Mouse (Mus musculus): Measurements from ENCODE around the gene Trim23.
"Not testable (repeated sequence)": the region's sequence is repeated elsewhere in the genome, so short reads cannot be mapped to it uniquely, and the experiment has no call there.

The Trim23 gene

DNA sequence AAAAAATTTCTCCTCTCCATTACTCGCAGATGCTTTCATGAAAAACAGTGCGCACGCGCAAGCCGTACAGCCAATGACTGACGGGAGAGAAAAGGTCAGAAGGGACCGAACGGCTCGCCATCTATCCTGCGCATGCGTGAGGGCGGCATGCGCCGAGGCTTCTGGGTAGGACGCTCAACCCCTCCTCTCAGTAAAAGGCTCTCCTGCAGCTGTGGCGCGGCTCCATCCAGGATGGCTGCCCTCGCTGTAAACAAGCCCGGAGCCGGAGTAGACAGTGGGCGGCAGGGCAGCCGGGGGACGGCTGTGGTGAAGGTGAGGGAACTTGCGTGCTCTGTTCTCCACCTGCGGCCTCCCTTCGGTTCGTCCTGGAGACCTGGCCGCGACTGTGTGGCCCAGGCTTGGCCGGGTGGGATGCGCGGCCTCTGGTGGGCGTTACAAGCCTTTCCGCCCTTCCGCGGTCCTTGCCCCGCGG lies at the start of gene Trim23:
Trim23 (plus strand) TSS at position 148 of the 472 bp plus-strand sequence.
- DNase-seq (ENCODE audit: low spot score in 2 of 2) = peak; percentile 92 to 95

DNA sequence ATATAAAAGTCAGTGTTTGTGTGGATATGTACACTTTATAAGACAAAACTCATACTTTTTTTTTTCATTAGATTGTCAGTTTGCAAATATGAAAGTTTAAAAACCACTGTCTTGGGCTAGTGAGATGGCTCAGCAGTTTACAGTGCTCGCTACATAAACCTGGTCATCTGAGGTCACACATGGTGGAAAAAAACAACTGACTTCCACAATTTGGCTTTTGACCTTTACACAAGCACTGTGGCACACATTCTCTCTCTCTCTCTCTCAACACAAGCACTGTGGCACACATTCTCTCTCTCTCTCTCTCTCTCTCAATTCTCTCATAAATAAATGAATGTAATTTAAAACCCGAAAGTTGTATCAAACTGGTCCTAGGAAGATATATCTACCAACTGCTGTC lies 46.0 kb upstream of the Trim23 start:
- no peak for DNase-seq (ENCODE audit: low spot score in 2 of 2)

DNA sequence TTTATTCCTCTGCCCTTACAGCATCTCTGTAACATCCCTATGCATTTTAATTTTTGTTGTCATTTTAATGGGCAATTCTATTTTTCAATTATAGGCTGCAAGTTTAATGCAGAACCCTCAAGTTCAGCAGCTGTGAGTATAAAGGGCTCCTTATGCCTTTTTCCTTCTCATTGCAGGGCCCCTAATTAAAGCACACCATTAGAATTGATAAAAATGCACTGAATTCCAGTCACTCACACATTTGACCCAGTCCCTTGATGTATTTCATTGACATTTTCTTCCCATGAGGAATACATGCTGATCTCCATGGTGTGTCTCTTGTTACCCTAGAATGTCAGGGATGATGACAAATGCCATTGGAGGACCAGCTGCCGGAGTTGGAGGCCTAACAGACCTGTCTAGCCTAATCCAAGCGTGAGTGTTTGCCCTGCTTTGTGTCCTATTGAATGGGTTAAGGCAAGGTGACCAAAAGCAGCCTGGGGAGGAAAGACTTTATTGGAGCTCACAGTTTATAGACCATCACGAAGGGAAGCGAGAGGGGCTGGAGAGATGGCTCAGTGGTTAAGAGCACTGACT lies 44.0 kb upstream of the Trim23 start:
- DNase-seq (ENCODE audit: low spot score in 2 of 2) = no peak

DNA sequence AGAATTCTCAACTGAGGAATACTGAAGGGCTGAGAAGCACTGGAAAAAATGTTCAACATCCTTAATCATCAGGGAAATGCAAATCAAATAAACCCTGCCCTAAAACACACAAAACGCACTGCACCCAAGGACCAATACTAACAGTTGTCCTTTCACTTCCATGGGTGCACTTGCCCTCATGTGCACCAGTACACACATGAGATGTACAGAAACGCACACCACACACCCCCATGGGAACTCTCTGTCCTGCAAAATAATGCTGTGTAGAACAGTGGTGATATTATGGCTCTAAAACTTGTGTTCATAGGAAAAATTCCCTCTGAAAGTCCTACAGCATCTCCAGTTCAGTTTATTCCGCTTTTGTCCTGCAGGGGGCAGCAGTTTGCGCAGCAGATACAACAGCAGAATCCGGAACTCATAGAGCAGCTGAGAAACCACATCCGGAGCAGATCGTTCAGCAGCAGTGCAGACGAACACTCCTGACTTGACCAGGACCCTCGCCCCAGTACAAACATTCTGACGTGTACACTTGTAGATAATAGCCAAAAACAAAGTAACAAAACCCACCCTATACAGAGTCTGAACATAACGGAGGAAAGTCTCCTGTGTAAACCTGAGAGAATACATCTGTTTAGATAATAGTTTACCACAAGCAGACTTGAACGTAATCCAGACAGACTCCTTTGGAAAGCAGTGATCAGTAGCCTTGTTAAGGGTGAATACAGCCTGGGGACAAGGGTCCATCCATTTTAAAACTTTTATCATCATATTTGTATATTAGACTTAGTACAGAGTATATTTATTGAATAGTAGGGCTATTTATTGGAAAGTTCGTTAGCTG lies 39.0 kb upstream of the Trim23 start:
- peak; percentile 72 to 79 for DNase-seq (ENCODE audit: low spot score in 2 of 2)

DNA sequence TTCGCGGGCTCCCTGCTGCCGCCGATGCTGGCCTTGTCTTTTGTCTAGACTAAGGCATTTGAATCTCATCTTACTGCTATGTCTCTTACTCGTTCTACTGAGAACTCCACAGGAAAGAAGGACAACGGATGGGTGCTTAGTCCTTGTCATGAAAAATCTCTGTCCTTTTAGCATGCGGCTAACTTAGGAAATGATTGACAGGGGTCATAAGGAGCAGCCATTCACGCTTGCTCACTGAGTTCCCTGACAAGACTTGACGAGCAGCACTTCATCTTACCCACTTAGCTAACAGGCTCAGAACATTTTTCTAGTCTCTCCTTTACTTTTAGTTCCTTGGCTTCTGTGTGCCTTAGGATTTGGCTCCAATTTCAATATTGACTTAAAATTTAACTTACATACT lies 33.7 kb upstream of the Trim23 start:
- DNase-seq (ENCODE audit: low spot score in 2 of 2) = no peak

DNA sequence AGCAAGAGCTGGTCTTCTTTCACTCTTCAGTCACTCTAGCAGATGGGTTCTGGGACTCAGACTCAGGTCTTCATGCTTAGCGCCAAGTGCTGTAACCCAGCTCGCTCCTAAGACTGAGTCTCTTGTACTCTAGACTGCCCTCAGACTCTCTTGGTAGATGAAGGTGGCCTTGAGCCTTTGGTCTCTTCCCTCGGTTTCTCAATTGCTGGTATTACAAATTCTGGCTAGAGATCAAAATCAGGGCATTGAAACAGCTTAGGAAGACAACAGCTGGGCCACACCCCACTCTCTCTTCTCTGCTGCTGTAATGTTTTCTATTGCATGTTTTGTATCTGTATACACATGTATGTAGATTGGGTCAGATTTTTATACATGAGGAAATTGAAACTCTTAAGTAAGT lies 33.0 kb upstream of the Trim23 start:
- no peak for DNase-seq (ENCODE audit: low spot score in 2 of 2)

DNA sequence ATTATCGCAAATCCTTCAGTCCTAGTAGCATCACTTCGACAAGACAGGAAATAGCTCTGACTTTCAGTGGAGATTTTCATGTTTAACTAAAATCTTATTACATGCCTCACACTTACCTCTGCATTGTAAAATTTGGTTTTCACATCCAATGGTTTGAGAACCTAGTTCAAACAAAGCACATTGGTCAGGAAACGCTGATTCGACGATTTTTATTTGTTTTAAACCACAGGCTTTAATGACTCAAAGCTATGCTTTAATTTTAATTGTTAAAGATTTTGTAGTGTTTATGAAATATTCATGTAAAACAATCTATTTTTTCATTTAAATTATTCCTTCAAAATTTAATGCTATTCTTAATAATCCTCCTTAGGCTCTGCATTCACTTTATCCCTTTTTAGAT lies 24.4 kb upstream of the Trim23 start:
- no peak for DNase-seq (ENCODE audit: low spot score in 2 of 2)

DNA sequence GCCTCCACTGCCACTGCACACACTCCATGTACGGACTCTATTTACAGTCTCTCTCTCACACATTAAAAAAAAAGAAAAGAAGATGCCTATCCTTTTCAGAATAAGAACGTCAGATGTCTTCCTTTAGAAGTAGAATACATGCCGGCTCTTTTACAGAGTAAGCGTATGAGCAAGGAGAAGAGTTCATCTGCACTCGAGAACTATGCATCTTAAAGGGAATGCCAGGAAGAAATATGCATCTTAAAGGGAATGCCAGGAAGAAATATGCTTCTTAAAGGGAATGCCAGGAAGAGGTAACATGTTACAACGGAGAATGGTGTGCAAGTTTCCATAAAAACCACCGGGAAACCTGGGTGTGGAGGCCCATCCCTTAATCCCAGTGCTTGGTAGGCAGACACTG lies 23.5 kb upstream of the Trim23 start:
- DNase-seq (ENCODE audit: low spot score in 2 of 2) = no peak

DNA sequence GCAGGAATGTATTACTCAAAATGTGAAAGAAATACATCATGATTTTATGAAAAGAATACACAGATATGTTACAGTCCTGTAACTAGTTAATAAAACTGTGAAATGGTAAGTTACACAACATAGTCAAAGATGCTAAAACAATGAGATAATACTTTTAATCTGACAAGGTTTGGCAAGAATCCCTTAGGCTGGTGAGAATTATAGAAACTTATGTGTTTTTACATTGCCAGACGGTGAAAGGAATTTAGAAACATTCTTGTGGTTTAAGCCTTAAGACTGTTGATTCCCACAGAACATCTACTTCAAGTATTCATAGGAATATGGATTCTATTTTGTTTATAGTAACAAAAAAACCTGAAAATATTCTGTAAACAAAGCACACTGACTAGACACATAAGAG lies 22.9 kb upstream of the Trim23 start:
- DNase-seq (ENCODE audit: low spot score in 2 of 2) = no peak

DNA sequence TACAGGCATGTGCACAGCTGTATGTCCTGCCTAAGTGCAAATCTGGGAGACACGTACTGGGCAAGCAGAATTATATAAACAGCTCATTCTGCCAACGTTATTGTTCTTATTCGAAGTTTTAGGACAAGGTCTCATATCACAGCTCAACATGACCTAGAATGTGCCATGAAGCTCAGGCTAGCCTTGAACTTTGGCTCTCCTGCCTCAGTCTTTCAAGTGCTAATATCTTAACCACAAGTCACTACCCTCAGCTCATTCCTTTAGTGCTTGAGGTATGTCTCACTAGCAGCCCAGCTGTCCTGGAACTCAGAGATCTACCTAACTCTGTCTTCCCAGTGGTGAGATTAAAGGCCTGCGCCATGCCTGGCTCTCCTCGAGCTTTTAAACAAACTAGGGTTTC lies 6.9 kb upstream of the Trim23 start:
- no peak for DNase-seq (ENCODE audit: low spot score in 2 of 2)

DNA sequence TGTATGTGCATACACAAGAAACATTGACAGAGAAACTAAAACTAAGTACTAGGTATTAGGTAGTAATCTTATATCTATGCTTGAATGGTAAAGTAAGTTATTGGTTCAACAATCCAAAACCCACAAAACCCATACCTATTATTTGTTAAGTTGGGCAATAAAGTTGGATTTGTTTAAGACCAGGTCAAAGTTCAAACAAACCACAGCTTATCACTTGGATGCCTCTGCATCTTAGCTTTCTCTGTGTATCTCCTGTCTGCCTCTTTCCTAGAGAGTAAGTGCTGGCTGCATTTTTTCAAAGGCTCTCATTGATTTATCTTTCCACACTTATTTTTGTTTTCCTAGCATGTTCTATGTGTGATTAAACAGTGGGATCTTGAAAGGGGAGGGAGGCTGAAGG lies 6.1 kb upstream of the Trim23 start:
- no peak for DNase-seq (ENCODE audit: low spot score in 2 of 2)

DNA sequence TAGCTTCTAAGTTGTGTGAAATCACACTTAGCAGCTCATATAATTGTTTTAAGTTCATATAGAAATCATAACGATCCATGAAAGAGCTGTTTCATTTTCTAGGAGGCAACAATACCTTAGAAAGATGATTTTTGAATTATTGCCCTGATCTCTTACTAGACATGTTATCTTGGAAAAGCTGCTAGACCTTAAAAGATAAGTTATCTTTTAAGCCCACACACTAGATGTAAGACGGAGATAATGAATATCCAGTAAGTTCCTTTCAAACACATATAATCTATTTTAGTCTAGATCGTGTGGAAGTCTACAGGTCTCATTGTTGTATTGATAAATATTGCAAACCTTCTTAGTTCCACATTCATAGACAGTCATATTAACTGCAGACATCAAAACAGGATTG lies 1.7 kb upstream of the Trim23 start:
- no peak for DNase-seq (ENCODE audit: low spot score in 2 of 2)

DNA sequence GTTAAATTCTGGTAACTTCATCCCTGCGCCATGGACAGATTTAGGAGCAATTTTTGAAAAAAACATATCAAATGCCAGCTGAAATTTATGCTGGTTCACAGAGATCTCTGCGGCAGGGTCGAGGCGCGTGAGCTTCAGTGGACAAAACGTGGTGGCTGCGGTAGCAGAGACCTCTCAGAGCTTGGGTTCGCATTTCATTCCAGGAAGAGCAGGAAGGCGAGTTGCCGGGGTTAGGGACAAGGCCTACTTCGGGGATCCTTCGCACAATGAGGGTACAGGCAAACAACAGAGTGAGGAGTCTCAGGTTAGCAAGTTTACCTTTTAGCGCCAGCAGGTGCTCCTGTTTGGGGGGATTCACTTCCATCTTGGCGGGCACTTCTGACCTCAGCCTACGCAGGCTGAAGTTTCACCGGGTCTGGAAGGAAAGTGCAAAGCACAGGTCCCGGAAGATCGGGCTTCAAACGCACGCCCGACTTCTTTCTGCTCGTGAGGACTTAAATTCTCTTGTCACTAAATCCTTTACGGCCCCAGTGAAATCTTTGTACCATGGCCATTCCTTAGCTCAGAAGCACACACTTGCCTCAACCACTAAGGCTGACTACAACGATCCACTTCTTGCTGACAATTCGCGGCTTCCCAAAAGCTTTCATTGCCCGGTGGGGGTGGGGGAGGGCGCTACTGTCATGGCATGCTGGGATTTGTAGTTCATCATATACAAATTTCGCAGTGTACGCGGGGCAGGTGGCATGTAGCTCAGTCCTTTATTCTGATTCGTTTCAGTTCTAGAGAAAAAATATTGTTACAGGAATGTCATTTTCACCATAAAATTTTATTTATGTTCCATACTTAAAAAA lies 574 bp upstream of the Trim23 start, which contains the start of gene Trappc13:
Trappc13 (minus strand) TSS at position 674 of the 854 bp plus-strand sequence.
- DNase-seq (ENCODE audit: low spot score in 2 of 2) = peak; percentile 52 to 83

DNA sequence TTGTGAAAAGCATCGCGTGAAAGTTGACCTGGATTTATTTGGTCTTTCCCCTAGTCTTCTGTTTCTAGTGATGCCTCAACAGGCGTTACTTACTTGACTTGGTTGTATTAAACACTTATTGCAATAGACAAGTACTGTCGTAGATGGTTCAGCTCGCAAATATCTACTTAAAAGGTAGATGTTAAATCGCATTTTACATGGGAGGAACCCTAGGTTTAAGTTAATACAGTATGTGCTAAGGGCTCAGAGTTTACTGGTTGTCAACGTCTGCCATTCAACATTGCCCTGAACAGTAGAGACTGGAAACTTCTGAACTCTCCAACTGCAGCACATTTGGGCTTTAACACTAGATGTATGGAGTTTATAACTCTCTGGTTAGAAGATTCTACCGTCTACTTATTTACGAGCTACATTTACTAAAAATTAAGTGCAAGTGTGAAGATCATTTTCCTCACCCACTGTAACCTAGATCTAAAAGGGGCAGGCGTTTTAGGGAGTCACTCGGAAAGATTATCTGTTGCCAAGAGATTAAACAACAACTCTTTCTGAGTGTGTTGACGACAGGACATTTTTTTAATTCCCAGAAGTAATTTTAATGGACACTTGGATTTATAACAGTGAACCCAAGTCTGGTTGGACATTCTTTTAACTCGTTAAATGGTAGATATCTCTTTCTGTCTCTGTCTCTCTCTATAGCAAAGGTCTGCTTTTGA lies 735 bp downstream of the Trim23 start:
- DNase-seq (ENCODE audit: low spot score in 2 of 2) = no peak

DNA sequence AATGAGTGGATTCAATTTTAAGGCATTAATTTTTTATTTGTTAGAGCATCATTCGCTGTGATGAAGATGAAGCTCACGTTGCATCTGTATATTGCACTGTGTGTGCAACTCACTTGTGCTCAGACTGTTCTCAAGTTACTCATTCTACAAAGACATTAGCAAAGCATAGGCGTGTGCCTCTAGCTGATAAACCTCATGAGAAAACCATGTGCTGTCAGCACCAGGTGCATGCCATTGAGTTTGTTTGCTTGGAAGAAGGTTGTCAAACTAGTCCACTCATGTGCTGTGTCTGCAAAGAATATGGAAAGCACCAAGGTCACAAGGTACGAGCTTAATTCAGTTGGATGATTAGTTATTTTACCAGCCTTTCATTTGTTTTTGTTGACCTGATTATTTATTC lies 8.8 kb downstream of the Trim23 start:
- no peak for DNase-seq (ENCODE audit: low spot score in 2 of 2)

DNA sequence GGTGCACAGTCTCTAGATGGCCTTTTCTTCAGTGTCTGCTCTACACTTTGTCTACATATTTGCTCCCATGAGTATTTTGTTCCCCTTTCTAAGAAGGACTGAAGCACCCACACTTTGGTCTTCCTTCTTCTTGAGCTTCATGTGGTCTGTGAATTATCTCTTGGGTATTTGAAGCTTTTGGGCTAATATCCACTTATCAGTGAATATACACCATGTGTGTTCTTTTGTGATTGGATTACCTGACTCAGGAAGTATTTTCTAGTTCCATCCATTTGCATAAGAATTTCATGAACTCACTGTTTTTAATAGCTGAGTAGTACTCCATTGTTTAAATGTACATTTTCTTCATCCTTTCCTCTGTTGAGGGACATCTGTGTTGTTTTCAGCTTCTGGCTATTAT lies 17.3 kb downstream of the Trim23 start:
- not testable (repeated sequence) for DNase-seq (ENCODE audit: low spot score in 2 of 2)

DNA sequence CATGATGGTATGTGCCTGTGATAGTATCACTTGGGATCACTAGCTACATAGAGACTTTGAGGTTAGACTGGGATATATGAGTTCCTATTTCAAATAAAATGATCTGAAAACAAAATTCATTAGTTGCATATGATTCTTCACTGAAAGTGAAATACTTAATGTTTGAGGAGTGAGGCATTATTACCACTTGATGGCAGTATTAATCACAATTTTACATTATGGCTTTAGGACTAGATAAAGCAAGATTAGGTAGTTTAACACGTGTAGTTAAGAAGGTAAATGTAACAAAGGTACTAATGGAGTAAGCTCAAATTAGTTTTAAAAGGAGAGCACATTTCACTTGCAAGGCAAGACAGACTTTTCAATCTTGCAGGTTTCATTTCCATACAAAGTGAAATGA lies 25.7 kb downstream of the Trim23 start:
- DNase-seq (ENCODE audit: low spot score in 2 of 2) = no peak

DNA sequence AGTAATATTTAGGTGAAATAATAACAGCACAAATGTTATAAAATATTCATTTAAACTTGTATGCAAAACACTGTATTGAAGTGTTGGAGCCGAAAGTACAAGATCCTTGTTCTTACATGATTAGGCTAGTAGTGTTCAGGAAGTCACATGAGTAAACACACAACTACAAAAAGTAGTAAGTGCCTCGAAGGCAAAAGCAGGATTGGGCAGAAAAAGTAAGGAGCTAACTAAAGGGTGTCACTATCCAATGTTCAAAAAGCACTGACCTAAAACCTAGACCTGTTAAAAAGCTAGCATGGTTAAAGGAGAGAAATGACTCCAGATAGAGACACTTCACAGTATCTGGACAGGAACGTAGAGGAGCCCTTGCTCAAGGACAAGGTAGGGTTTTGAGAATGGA lies 48.9 kb downstream of the Trim23 start:
- no peak for DNase-seq (ENCODE audit: low spot score in 2 of 2)

DNA sequence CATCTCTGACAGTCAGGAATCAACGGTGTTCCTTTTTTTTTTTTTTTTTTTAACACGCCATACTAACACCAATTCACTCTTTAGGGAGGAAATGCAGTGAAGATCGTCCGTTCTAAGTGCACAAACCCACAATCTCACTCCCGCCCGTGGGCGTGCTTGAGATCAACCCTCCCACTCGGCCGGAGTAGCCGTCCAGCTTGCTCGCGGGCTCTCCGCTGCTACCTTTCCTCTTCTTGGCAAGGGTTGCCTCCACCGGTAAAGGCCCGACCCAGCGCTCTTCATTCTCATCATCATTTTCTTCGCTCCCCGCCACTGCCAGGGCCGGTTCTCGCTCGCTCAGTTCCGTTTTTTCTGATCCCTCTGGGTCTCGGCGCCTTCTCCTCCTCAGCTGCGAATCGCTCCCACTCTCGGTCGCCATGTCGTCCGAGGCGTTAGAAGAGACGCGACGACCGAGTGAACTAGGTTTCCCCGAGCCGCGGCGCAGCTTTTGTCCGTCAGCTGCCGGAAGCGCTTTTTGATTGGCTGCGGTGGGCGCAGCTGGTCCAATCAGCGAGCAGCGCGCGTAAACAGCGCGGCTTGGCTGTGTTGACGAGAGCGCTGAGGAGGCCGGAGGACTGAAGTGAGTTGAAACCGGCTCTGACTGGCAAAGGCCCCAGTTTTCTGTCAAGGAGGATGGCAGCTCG lies 49.9 kb downstream of the Trim23 start, which contains the start of the genes Cenpk and Ppwd1:
Cenpk (plus strand) TSS at position 228 of the 683 bp plus-strand sequence.
Ppwd1 (minus strand) TSS at position 460 of the 683 bp plus-strand sequence.
- peak; percentile 96 to 98 for DNase-seq (ENCODE audit: low spot score in 2 of 2)

DNA sequence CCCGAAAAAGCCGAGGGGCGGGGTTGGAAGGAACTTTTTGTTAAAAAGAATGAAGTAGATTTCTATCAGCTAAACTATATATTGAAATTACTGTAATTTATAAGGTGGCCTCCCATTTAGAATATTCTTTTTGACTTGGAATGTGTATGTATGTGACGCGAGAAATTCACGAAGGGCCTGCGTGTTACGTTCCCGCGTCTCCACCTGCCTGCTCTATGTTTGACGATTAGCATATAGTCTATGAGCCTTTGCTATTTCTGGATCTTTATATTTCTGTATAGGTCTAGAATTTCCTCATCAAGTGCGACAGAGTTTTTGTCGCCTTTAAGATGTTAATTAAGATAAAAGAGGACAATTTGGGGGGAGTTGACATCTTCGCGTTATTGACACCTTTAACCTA lies 50.6 kb downstream of the Trim23 start:
- no peak for DNase-seq (ENCODE audit: low spot score in 2 of 2)

Data from cerebellum, postnatal 4 days (tissue).